Mouse (Mus musculus) heart, postnatal 10 days (tissue): ENCODE data around the gene Cacna1a. TPM values are rescaled to one million over a fixed set of nuclear protein-coding genes. Genes with fewer than 3 reads are reported as not detected.
"Not testable (repeated sequence)": the region's sequence is repeated elsewhere in the genome, so short reads cannot be mapped to it uniquely, and the experiment has no call there.

Experiments
- DNase-seq, 2 experiments: peaks; one replicate each; pipeline ENCODE4 v3.0.0; 2021
- intact Hi-C: fragments of 180-260 bp; cut with DNase I; formaldehyde crosslinking; loops from one replicate; pipeline ENCODE4 v1.15.1; 2025
- total RNA-seq, 2 experiments: library from RNA; stranded (reverse); gene quantifications; 2 replicates each; pipeline ENCODE4 v1.2.3; 2021

Gene Cacna1a
- total RNA-seq, 2 experiments from 2014 or later: 6.1 to 6.5 TPM

GRCm38 (mm10) chr8:84466932-84467331 lies 78.7 kb downstream of the Cacna1a start:
- intact Hi-C loops: no loop called here
- peak; percentile 43 to 48 for DNase-seq

GRCm38 (mm10) chr8:84469076-84469475 lies 80.8 kb downstream of the Cacna1a start:
- intact Hi-C loops: no loop called here
- DNase-seq: no peak

GRCm38 (mm10) chr8:84471271-84471995 lies 83.2 kb downstream of the Cacna1a start:
- intact Hi-C loops: loop anchor here (5.0 kb wide), 1 partner anchor 59 kb away; no protein-coding TSS in a partner anchor
- DNase-seq: peak; percentile 76 to 85

GRCm38 (mm10) chr8:84474456-84474855 lies 86.2 kb downstream of the Cacna1a start:
- DNase-seq: no peak
- intact Hi-C loops: loop anchor here (5.0 kb wide), 1 partner anchor 62 kb away; no protein-coding TSS in a partner anchor

GRCm38 (mm10) chr8:84477341-84477740 lies 89.1 kb downstream of the Cacna1a start:
- DNase-seq: no peak
- intact Hi-C loops: no loop called here

- DNase-seq: no peak
- intact Hi-C loops: no loop called here
These were observed 94.8 kb downstream of the Cacna1a start for GRCm38 (mm10) chr8:84483004-84483403.

- no peak for DNase-seq
- intact Hi-C loops: no loop called here
These were observed 97.1 kb downstream of the Cacna1a start for GRCm38 (mm10) chr8:84485366-84485765.

GRCm38 (mm10) chr8:84485864-84486263 lies 97.6 kb downstream of the Cacna1a start:
- DNase-seq: peak; percentile 71 to 80
- intact Hi-C loops: no loop called here

- no peak for DNase-seq
- intact Hi-C loops: no loop called here
These were observed 101.0 kb downstream of the Cacna1a start for GRCm38 (mm10) chr8:84489223-84489622.

- DNase-seq: no peak
- intact Hi-C loops: no loop called here
These were observed 106.4 kb downstream of the Cacna1a start for GRCm38 (mm10) chr8:84494541-84495084.

- intact Hi-C loops: no loop called here
- DNase-seq: no peak
These were observed 112.9 kb downstream of the Cacna1a start for GRCm38 (mm10) chr8:84501181-84501580.

GRCm38 (mm10) chr8:84501671-84502308 lies 113.5 kb downstream of the Cacna1a start:
- intact Hi-C loops: no loop called here
- DNase-seq: peak; percentile 70 to 75

- DNase-seq: no peak
- intact Hi-C loops: no loop called here
These were observed 114.4 kb downstream of the Cacna1a start for GRCm38 (mm10) chr8:84502638-84503037.

- peak in 1 of 2 experiments; percentile 10 for DNase-seq
These were observed 119.0 kb downstream of the Cacna1a start for GRCm38 (mm10) chr8:84507220-84507619.

GRCm38 (mm10) chr8:84509764-84510163 lies 121.5 kb downstream of the Cacna1a start:
- intact Hi-C loops: loop anchor here (10.0 kb wide), 1 partner anchor 215 kb away; no protein-coding TSS in a partner anchor
- DNase-seq: not testable (repeated sequence)

More at GRCm38 (mm10) chr8:84507220-84507619, 119.0 kb downstream of the Cacna1a start:
- intact Hi-C loops: no loop called here

- intact Hi-C loops: loop anchor here (10.0 kb wide), 1 partner anchor 217 kb away; no protein-coding TSS in a partner anchor
- no peak for DNase-seq
These were observed 123.4 kb downstream of the Cacna1a start for GRCm38 (mm10) chr8:84511621-84512020.

- intact Hi-C loops: loop anchor here (1.0 to 10.0 kb wide), 2 partner anchors 150 to 219 kb away; no protein-coding TSS in a partner anchor
- peak in 1 of 2 experiments; percentile 42 for DNase-seq
These were observed 125.5 kb downstream of the Cacna1a start for GRCm38 (mm10) chr8:84513765-84514164.

GRCm38 (mm10) chr8:84518180-84518579 lies 129.9 kb downstream of the Cacna1a start:
- no peak for DNase-seq
- intact Hi-C loops: loop anchor here (10.0 kb wide), 1 partner anchor 223 kb away; no protein-coding TSS in a partner anchor

GRCm38 (mm10) chr8:84518720-84519119 lies 130.5 kb downstream of the Cacna1a start:
- DNase-seq: no peak
- intact Hi-C loops: loop anchor here (10.0 kb wide), 1 partner anchor 224 kb away; no protein-coding TSS in a partner anchor

- intact Hi-C loops: loop anchor here (10.0 kb wide), 1 partner anchor 225 kb away; no protein-coding TSS in a partner anchor
- peak; percentile 23 for DNase-seq
These were observed 131.8 kb downstream of the Cacna1a start for GRCm38 (mm10) chr8:84519767-84520626.
